Mouse (Mus musculus): ENCODE measurements around the gene Zrsr1. TPM values are rescaled to one million over a fixed set of nuclear protein-coding genes. Genes with fewer than 3 reads are reported as not detected.

The Zrsr1 gene
- polyA plus RNA-seq, 1 experiment, result 14.8 TPM

DNA sequence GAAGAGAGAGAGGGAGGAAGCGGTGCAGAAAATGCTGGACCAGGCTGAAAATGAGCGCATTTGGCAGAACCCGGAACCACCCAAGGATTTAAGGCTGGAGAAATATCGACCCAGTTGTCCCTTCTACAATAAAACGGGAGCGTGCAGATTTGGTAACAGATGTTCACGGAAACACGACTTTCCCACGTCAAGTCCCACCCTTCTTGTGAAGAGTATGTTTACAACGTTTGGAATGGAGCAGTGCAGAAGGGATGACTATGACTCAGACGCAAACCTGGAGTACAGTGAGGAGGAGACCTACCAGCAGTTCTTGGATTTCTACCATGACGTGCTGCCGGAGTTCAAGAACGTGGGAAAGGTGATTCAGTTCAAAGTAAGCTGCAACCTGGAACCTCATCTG is 1.8 kb downstream of the Zrsr1 start:
- no peak for TF ChIP-seq CTCF (IDR thresholded peaks at IDR 0.05; ENCODE audit: borderline replicate concordance, extremely low read depth, insufficient read depth, insufficient read length)
- no peak for TF ChIP-seq POLR2A (IDR thresholded peaks at IDR 0.05; ENCODE audit: borderline replicate concordance, extremely low read depth, insufficient read depth, insufficient read length, poor library complexity, severe bottlenecking)
- peak; percentile 38 for DNase-seq (ENCODE audit: low read depth)

DNA sequence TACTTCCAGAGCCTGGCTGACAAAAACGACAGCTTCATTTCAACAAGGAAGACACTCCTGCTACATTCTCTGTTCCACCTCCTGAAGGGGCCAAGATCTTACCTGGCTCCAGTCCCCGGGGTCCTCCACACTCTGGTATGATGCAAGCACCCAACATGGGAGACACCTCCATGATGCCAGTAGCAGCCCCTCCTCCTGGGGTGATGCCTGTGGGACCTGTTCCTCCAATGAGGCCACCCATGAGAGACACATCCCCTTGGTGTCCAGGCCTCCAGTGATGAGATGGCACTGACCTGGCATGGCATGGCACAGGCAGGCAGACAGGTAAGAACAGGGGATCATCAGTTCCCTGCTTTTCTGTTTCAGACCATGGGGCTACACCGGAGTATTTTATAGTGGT is 6.4 kb downstream of the Zrsr1 start:
- DNase-seq (ENCODE audit: low read depth), result no peak
- TF ChIP-seq CTCF (IDR thresholded peaks at IDR 0.05; ENCODE audit: borderline replicate concordance, extremely low read depth, insufficient read depth, insufficient read length) (no peak), POLR2A (IDR thresholded peaks at IDR 0.05; ENCODE audit: borderline replicate concordance, extremely low read depth, insufficient read depth, insufficient read length, poor library complexity, severe bottlenecking) (no peak)

DNA sequence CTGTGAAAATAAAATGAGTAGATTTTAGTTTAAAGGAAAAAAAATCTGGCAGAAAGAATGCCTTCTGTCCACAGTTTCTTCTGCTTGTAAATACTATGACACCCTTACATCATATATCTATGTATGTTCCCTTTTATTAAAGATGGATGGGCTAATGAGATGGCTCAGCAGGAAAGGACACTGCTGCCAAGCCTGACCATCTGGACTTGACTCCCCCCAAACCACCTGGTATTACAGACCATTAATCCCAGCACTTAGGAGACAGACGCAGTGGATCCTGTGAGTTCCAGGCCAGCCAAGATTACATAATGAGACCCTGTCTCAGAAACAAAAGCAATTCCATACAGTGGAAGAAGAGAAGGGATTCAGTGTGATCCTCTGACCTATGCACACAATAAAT is 6.9 kb downstream of the Zrsr1 start:
- TF ChIP-seq CTCF (IDR thresholded peaks at IDR 0.05; ENCODE audit: borderline replicate concordance, extremely low read depth, insufficient read depth, insufficient read length) (no peak), POLR2A (IDR thresholded peaks at IDR 0.05; ENCODE audit: borderline replicate concordance, extremely low read depth, insufficient read depth, insufficient read length, poor library complexity, severe bottlenecking) (no peak)
- DNase-seq (ENCODE audit: low read depth), result peak; percentile 46

- DNase-seq (ENCODE audit: low read depth), result no peak
- no peak for TF ChIP-seq CTCF (IDR thresholded peaks at IDR 0.05; ENCODE audit: borderline replicate concordance, extremely low read depth, insufficient read depth, insufficient read length)
- TF ChIP-seq POLR2A (IDR thresholded peaks at IDR 0.05; ENCODE audit: borderline replicate concordance, extremely low read depth, insufficient read depth, insufficient read length, poor library complexity, severe bottlenecking), result no peak
These were observed 7.4 kb downstream of the Zrsr1 start for GRCm38 (mm10) chr11:22979221-22979620.

DNA sequence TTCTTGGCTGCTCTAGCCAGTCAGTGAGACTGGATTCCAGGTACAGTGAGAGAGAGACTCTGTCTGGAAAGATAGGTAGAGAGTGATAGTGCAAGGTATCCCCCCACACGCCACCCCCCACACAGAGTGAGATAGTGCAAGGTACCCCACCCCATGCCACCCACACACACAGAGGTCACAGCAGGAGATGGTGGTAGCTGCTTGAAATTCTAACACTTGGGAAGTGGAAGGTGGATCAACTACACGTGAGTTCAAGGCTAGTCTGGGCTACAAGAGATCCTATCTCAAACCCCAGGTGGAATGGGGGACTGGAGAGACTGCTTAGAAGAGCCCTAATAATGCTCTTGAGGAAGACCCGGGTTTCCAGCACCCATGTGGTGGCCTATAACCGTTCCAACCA is 9.2 kb downstream of the Zrsr1 start:
- TF ChIP-seq CTCF (IDR thresholded peaks at IDR 0.05; ENCODE audit: borderline replicate concordance, extremely low read depth, insufficient read depth, insufficient read length) (no peak), POLR2A (IDR thresholded peaks at IDR 0.05; ENCODE audit: borderline replicate concordance, extremely low read depth, insufficient read depth, insufficient read length, poor library complexity, severe bottlenecking) (no peak)
- DNase-seq (ENCODE audit: low read depth), result no peak

DNA sequence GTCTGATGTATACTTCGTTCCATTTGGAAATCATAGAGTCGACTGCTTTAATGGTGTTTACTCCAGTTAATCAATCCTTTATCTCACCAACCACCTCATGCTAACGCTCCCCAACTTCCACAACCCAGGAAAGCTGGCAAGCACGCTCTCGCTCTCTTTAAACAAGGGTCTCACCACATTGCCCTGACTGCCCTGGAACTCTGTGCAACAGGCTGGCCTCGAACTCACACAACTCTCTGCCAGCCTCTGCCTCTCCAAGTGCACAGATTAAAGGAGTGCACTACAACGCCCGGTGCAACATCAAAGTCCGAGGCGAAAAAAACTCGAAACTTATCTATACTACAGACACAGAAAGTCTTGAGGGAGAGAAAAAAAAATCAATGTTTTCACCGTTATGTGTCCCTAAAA is 9.7 kb downstream of the Zrsr1 start:
- TF ChIP-seq CTCF (IDR thresholded peaks at IDR 0.05; ENCODE audit: borderline replicate concordance, extremely low read depth, insufficient read depth, insufficient read length), result no peak
- TF ChIP-seq POLR2A (IDR thresholded peaks at IDR 0.05; ENCODE audit: borderline replicate concordance, extremely low read depth, insufficient read depth, insufficient read length, poor library complexity, severe bottlenecking), result no peak
- DNase-seq (ENCODE audit: low read depth), result no peak

GRCm38 (mm10) chr11:22981984-22982757 is 10.4 kb downstream of the Zrsr1 start, which contains the start of the genes Gm28048 and Commd1:
Gm28048 (minus strand) TSS chr11:22982090.
Commd1 (minus strand) TSS chr11:22982382.
- peak; percentile 51; the same call in 1 of the 2 replicates for TF ChIP-seq POLR2A (IDR thresholded peaks at IDR 0.05; ENCODE audit: borderline replicate concordance, extremely low read depth, insufficient read depth, insufficient read length, poor library complexity, severe bottlenecking)
- peak; percentile 74 for TF ChIP-seq CTCF (IDR thresholded peaks at IDR 0.05; ENCODE audit: borderline replicate concordance, extremely low read depth, insufficient read depth, insufficient read length)
- DNase-seq (ENCODE audit: low read depth), result peak; percentile 98

DNA sequence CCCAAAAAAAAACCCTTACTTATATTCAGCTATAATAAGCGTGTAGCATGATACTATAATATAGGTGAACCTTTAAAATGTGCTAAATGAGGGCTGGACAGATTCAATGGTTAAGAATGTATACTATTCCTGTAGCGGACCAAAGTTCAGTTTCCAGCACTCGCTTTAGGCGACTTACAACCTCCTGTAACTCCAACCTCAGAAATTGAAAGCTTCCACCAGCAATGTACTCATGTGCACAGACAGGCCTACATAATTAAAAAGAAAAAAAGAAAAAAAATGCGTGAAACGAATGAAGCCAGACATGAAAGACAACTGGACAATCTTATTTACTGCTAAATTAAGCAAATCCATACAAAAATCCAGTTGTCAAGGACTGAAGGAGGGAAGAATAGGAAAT is 11.0 kb downstream of the Zrsr1 start:
- DNase-seq (ENCODE audit: low read depth), result no peak
- TF ChIP-seq CTCF (IDR thresholded peaks at IDR 0.05; ENCODE audit: borderline replicate concordance, extremely low read depth, insufficient read depth, insufficient read length) (no peak), POLR2A (IDR thresholded peaks at IDR 0.05; ENCODE audit: borderline replicate concordance, extremely low read depth, insufficient read depth, insufficient read length, poor library complexity, severe bottlenecking) (no peak)

- no peak for DNase-seq (ENCODE audit: low read depth)
These were observed 13.7 kb downstream of the Zrsr1 start for GRCm38 (mm10) chr11:22985510-22985909.

DNA sequence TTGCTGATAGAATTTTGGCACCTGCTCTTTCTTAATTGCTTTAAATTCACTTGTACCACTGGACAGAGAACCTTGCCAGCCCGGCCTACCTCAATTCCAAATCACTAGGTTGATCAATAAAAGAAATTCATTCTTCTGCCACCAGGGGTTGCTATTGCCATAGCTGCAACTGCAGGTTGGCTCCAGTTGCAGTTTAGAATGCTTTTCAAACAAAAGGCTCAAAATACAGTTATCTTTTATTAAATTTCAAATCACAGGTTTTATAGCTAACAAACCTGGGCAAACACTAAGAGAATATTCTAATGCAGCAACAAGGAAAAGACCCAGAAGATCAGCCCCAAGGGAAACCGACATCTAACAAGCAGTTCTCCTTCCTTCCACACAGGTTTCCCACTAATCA is 15.6 kb downstream of the Zrsr1 start:
- DNase-seq (ENCODE audit: low read depth), result peak; percentile 82
- TF ChIP-seq CTCF (IDR thresholded peaks at IDR 0.05; ENCODE audit: borderline replicate concordance, extremely low read depth, insufficient read depth, insufficient read length) (peak; percentile 79), POLR2A (IDR thresholded peaks at IDR 0.05; ENCODE audit: borderline replicate concordance, extremely low read depth, insufficient read depth, insufficient read length, poor library complexity, severe bottlenecking) (no peak)

More at GRCm38 (mm10) chr11:22985510-22985909, 13.7 kb downstream of the Zrsr1 start:
- TF ChIP-seq CTCF (IDR thresholded peaks at IDR 0.05; ENCODE audit: borderline replicate concordance, extremely low read depth, insufficient read depth, insufficient read length), result no peak
- TF ChIP-seq POLR2A (IDR thresholded peaks at IDR 0.05; ENCODE audit: borderline replicate concordance, extremely low read depth, insufficient read depth, insufficient read length, poor library complexity, severe bottlenecking), result no peak

DNA sequence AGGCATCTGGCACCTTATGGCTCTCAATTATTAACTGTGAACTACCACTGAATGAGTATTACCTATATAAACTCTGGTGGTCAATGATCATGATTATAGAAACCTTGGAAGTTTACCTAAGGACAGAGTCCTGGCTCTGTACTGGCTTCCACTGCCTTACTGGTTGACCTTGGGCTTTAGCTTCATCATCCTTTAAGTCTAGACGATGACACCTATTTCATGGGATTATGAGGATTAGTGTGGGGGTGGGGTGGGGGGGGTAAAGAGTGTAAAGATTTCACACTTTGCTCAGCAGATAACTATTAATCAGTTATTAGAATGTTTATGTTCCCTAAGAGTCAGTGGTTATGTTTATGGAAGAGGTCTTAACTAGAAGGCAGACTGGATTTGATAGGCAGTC is 18.0 kb downstream of the Zrsr1 start:
- TF ChIP-seq CTCF (IDR thresholded peaks at IDR 0.05; ENCODE audit: borderline replicate concordance, extremely low read depth, insufficient read depth, insufficient read length) (no peak), POLR2A (IDR thresholded peaks at IDR 0.05; ENCODE audit: borderline replicate concordance, extremely low read depth, insufficient read depth, insufficient read length, poor library complexity, severe bottlenecking) (no peak)
- DNase-seq (ENCODE audit: low read depth), result no peak

Measured in brain, embryonic 14.5 days (tissue).